Comparison of ENCODE assay signal across 13 mouse cellular contexts in the genomic region with DNA sequence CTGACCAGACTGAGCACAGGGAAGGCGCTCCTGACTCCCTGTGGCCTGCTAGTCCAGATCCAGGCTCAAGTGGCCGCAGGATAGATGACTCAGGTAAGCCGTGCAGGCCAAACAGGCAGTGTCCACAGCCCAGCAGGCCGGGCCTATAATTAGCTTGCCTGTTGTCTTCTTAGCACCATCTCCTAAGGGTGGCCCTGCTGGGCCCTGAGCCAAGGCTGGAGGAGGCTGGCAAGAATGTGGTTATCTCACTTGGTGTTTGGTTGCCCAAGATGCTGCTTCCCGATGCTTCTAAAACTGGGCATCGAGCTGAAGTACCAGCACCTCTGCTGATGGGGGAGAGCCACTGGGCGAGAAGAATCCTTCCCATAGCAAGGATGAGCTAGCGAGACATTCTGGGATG. TPM values are rescaled to one million over a fixed set of nuclear protein-coding genes. Genes with fewer than 3 reads are reported as not detected.
DNase-seq lines count a peak whose midpoint lies in the region; ATAC-seq lines count a peak whose summit lies in the region.
"Had no signal": no experiment of that assay in that cellular context is flagged by ENCODE, and none has a peak within 500 bp of the region (broad histone marks: within the 10 kb centered on the region; RNA-seq: fewer than 3 reads in every experiment).

No protein-coding gene starts in this region.

- H3K4me1 ChIP-seq in heart, embryonic 13.5 days: peaks cover 47% of the 10 kb centered on the region
- H3K4me1 ChIP-seq in hindbrain, embryonic 16.5 days (ENCODE audit: control insufficient read depth, insufficient read depth, low read depth, low read length): no peaks in the 10 kb centered on the region
- H3K4me1 ChIP-seq: forebrain, embryonic 15.5 days had no signal

- H3K27me3 ChIP-seq in heart, embryonic 13.5 days (replicated peaks): no peaks in the 10 kb centered on the region
- no peaks in the 10 kb centered on the region for H3K27me3 ChIP-seq in hindbrain, embryonic 16.5 days (replicated peaks; ENCODE audit: control insufficient read depth, insufficient read depth, low read length)
- H3K27me3 ChIP-seq: forebrain, embryonic 15.5 days had no signal

- peak overlapping the region; percentile 21; the same call in 1 of the 2 replicates for H3K27ac ChIP-seq in heart, embryonic 13.5 days (replicated peaks)
- H3K27ac ChIP-seq in hindbrain, embryonic 16.5 days (ENCODE audit: low read depth, low read length): no peak overlapping the region
- H3K27ac ChIP-seq: forebrain, embryonic 15.5 days; kidney, postnatal 0 days had no signal

- ATAC-seq in heart, embryonic 13.5 days (ENCODE audit: extremely low read depth, insufficient number of reproducible peaks, low FRiP score, low TSS enrichment): no peak
- no peak for ATAC-seq in hindbrain, embryonic 16.5 days
- ATAC-seq: forebrain, embryonic 15.5 days had no signal

- H3K4me3 ChIP-seq in heart, embryonic 13.5 days: no peak overlapping the region
- no peak overlapping the region for H3K4me3 ChIP-seq in hindbrain, embryonic 16.5 days (ENCODE audit: low read length)
- H3K4me3 ChIP-seq: forebrain, embryonic 15.5 days had no signal

- no peaks in the 10 kb centered on the region for H3K9me3 ChIP-seq in heart, embryonic 13.5 days
- no peaks in the 10 kb centered on the region for H3K9me3 ChIP-seq in hindbrain, embryonic 16.5 days (ENCODE audit: control insufficient read depth, low read length)
- H3K9me3 ChIP-seq: forebrain, embryonic 15.5 days; G1E had no signal

- WGBS in heart, embryonic 13.5 days: 51% methylated on average over 8 of the region's 8 CpGs
- 90% methylated on average over 8 of the region's 8 CpGs for WGBS in hindbrain, embryonic 16.5 days

- no peaks in the 10 kb centered on the region for H3K36me3 ChIP-seq in heart, embryonic 13.5 days
- no peaks in the 10 kb centered on the region for H3K36me3 ChIP-seq in hindbrain, embryonic 16.5 days (ENCODE audit: control insufficient read depth, insufficient read depth, low read length)
- H3K36me3 ChIP-seq: forebrain, embryonic 15.5 days had no signal

- H3K4me2 ChIP-seq in heart, embryonic 13.5 days: no peak overlapping the region
- no peak overlapping the region for H3K4me2 ChIP-seq in hindbrain, embryonic 16.5 days (ENCODE audit: low read length)
- H3K4me2 ChIP-seq: forebrain, embryonic 15.5 days had no signal

- no peak for DNase-seq in heart, adult 8-10 months (ENCODE audit: low spot score)
- DNase-seq in 416B (ENCODE audit: low read depth): peak; percentile 65
- peak; percentile 72 for DNase-seq in cerebellum, adult 11-12 months
- DNase-seq in induced T-regulatory cell, adult 2 months (ENCODE audit: low read depth): peak; percentile 22
- DNase-seq in left cerebral cortex, adult 9 months (ENCODE audit: low spot score in 2 of 2): no peak
- DNase-seq in thymus, postnatal 0 days (ENCODE audit: low spot score): no peak
- DNase-seq: liver; right cerebral cortex, postnatal 4 days had no signal

- H3K9ac ChIP-seq in heart, embryonic 13.5 days: 0 out of 2 replicates have a peak overlapping the region, but pooled peaks have one; percentile 33
- no peak overlapping the region for H3K9ac ChIP-seq in hindbrain, embryonic 16.5 days (ENCODE audit: low read depth, low read length)
- H3K9ac ChIP-seq: forebrain, embryonic 15.5 days had no signal

RNA-seq across cellular contexts. Expression of a gene that starts 35.1 kb away (rescaled TPM):
- polyA plus RNA-seq in heart, embryonic 13.5 days (2015; fragmentation: Nextera tagmentation; extraction: Ambion mirVana): 44.2 and 46.0 TPM in 2 replicates
- 10 to 100 TPM; 14.5 to 18.4 (median 16.6) TPM for total RNA-seq in heart, adult 8-10 months (2022)
- 65.5 and 68.2 TPM in 2 replicates for polyA plus RNA-seq in hindbrain, embryonic 16.5 days (2015; fragmentation: Nextera tagmentation; extraction: Ambion mirVana)
- polyA plus RNA-seq in thymus, postnatal 0 days (2015; fragmentation: Nextera tagmentation; extraction: Ambion mirVana): 48.8 and 49.2 TPM in 2 replicates

RNA-seq across cellular contexts. Expression of a gene that starts 46.0 kb away (rescaled TPM):
- polyA plus RNA-seq in heart, embryonic 13.5 days (2015; fragmentation: Nextera tagmentation; extraction: Ambion mirVana): 16.6 and 19.0 TPM in 2 replicates
- total RNA-seq in heart, adult 8-10 months (2022): 10 to 100 TPM; 45.4 to 55.7 (median 50.9) TPM
- polyA plus RNA-seq in hindbrain, embryonic 16.5 days (2015; fragmentation: Nextera tagmentation; extraction: Ambion mirVana): 27.8 and 34.9 TPM in 2 replicates
- polyA plus RNA-seq in thymus, postnatal 0 days (2015; fragmentation: Nextera tagmentation; extraction: Ambion mirVana): 7.9 and 8.3 TPM in 2 replicates

RNA-seq across cellular contexts. Expression of a gene that starts 51.4 kb away (rescaled TPM):
- polyA plus RNA-seq in heart, embryonic 13.5 days (2015; fragmentation: Nextera tagmentation; extraction: Ambion mirVana): 46.6 and 49.8 TPM in 2 replicates
- total RNA-seq in heart, adult 8-10 months (2022): 10 to 100 TPM; 59.8 to 73.0 (median 62.5) TPM
- 53.1 and 55.6 TPM in 2 replicates for polyA plus RNA-seq in hindbrain, embryonic 16.5 days (2015; fragmentation: Nextera tagmentation; extraction: Ambion mirVana)
- 31.7 and 38.9 TPM in 2 replicates for polyA plus RNA-seq in thymus, postnatal 0 days (2015; fragmentation: Nextera tagmentation; extraction: Ambion mirVana)

Comparison
In these comparisons a context has a peak if more than half of its experiments do, and no peak if none do; other contexts are left out.
1. DNase-seq: peak in 416B (single experiment), cerebellum, adult 11-12 months (single experiment) and induced T-regulatory cell, adult 2 months (single experiment); none in heart, adult 8-10 months (single experiment), left cerebral cortex, adult 9 months (0 of 2) and thymus, postnatal 0 days (single experiment).